Mouse (Mus musculus) spleen, adult 2 months (tissue): ENCODE measurements around the gene Spata2l. TPM values are rescaled to one million over a fixed set of nuclear protein-coding genes. Genes with fewer than 3 reads are reported as not detected.
"Not testable (repeated sequence)": the region's sequence is repeated elsewhere in the genome, so short reads cannot be mapped to it uniquely, and the experiment has no call there.

Experiments
- DNase-seq, 2 experiments: peaks; one replicate each; pipeline versions ENCODE4 v3.0.0 to v3.0.0-alpha.2; 2012 to 2021; ENCODE audit warnings: low spot score in 2 of 2, low read depth in 1 of 2
- H3K27ac ChIP-seq: fragments of 200-500 bp; 2 replicates; pipeline ENCODE4 v1.5.1; 2012; ENCODE audit warnings: low read length, inconsistent platforms; ENCODE audit not compliant: insufficient read depth
- H3K27me3 ChIP-seq: fragments of 200-500 bp; 2 replicates; pipeline ENCODE4 v1.6.1; 2012; ENCODE audit warnings: mild to moderate bottlenecking, moderate library complexity, low read length, inconsistent platforms; ENCODE audit not compliant: control insufficient read depth, insufficient read depth
- H3K36me3 ChIP-seq: fragments of 200-500 bp; 2 replicates; pipeline ENCODE4 v1.6.1; 2012; ENCODE audit warnings: mild to moderate bottlenecking, low read length, inconsistent platforms; ENCODE audit not compliant: control insufficient read depth, insufficient read depth
- H3K4me1 ChIP-seq: fragments of 200-500 bp; 2 replicates; pipeline ENCODE4 v1.6.1; 2011; ENCODE audit warnings: inconsistent platforms; ENCODE audit not compliant: control insufficient read depth, insufficient read depth, insufficient read length
- H3K4me3 ChIP-seq: fragments of 200-500 bp; 2 replicates; pipeline ENCODE4 v1.5.1; 2011; ENCODE audit warnings: mild to moderate bottlenecking, inconsistent platforms; ENCODE audit not compliant: insufficient read depth, insufficient read length; ENCODE audit errors: extremely low read depth
- CTCF ChIP-seq: fragments of 200-500 bp; IDR thresholded peaks from 2 replicates; pipeline ENCODE4 v1.5.1; 2011; ENCODE audit warnings: mild to moderate bottlenecking, inconsistent platforms; ENCODE audit not compliant: insufficient read depth, insufficient read length, insufficient replicate concordance; ENCODE audit errors: extremely low read depth
- POLR2A ChIP-seq: fragments of 200-500 bp; IDR thresholded peaks from 2 replicates; pipeline ENCODE4 v1.6.1; 2011; ENCODE audit warnings: low read depth, low read length, inconsistent platforms
- WGBS: fragments of 180-500 bp; shearing (Covaris S2); methylation state at CpG from one replicate; pipeline ENCODE4 v1.1.7; 2018; 5-methylcytosine and 5-hydroxymethylcytosine counted together
- polyA plus RNA-seq: library from polyadenylated mRNA; depleted of rRNA; stranded (reverse); fragments of >200 nt; gene quantifications from 2 replicates; pipeline ENCODE4 v1.2.3, GENCODE M21; 2012

The Spata2l gene
- polyA plus RNA-seq, 1 experiment, result 12.1 TPM

GRCm38 (mm10) chr8:123275096-123275495 is 39.1 kb upstream of the Spata2l start:
- 95% methylated on average over 12 of the region's 12 CpGs for WGBS
- peaks cover 5% of the 10 kb centered on the region for H3K36me3 ChIP-seq
- DNase-seq, result no peak
- no peak overlapping the region for H3K27ac ChIP-seq
- H3K4me1 ChIP-seq, result no peaks in the 10 kb centered on the region
- H3K27me3 ChIP-seq, result no peaks in the 10 kb centered on the region
- TF ChIP-seq CTCF (no peak), POLR2A (no peak)
- H3K4me3 ChIP-seq, result no peak overlapping the region

GRCm38 (mm10) chr8:123274447-123274846 is 38.4 kb upstream of the Spata2l start:
- no peak for TF ChIP-seq POLR2A
- TF ChIP-seq CTCF, result no peak
- H3K36me3 ChIP-seq, result peaks cover 8% of the 10 kb centered on the region
- no peaks in the 10 kb centered on the region for H3K27me3 ChIP-seq

GRCm38 (mm10) chr8:123271901-123272300 is 35.9 kb upstream of the Spata2l start:
- no peak for DNase-seq
- Histone ChIP-seq H3K27me3 (no peaks in the 10 kb centered on the region), H3K4me1 (no peaks in the 10 kb centered on the region), H3K36me3 (peaks cover 26% of the 10 kb centered on the region), H3K4me3 (no peak overlapping the region), H3K27ac (no peak overlapping the region)
- 92% methylated on average over 4 of the region's 4 CpGs for WGBS
- TF ChIP-seq POLR2A (no peak), CTCF (no peak)

More at GRCm38 (mm10) chr8:123274447-123274846, 38.4 kb upstream of the Spata2l start:
- 89% methylated on average over 5 of the region's 5 CpGs for WGBS
- H3K27ac ChIP-seq, result no peak overlapping the region
- H3K4me1 ChIP-seq, result no peaks in the 10 kb centered on the region
- DNase-seq, result no peak
- H3K4me3 ChIP-seq, result no peak overlapping the region

- H3K4me1 ChIP-seq, result no peaks in the 10 kb centered on the region
- TF ChIP-seq POLR2A (no peak), CTCF (no peak)
- H3K27ac ChIP-seq, result no peak overlapping the region
- H3K27me3 ChIP-seq, result no peaks in the 10 kb centered on the region
- H3K36me3 ChIP-seq, result peaks cover 30% of the 10 kb centered on the region
- WGBS, result 96% methylated on average over 10 of the region's 10 CpGs
- no peak for DNase-seq
- no peak overlapping the region for H3K4me3 ChIP-seq
Observed at GRCm38 (mm10) chr8:123271147-123271546, 35.1 kb upstream of the Spata2l start.

GRCm38 (mm10) chr8:123267926-123268656 is 32.1 kb upstream of the Spata2l start:
- Histone ChIP-seq H3K4me1 (no peaks in the 10 kb centered on the region), H3K36me3 (peaks cover 48% of the 10 kb centered on the region), H3K27me3 (no peaks in the 10 kb centered on the region), H3K4me3 (no peak overlapping the region), H3K27ac (no peak overlapping the region)
- WGBS, result 96% methylated on average over 14 of the region's 14 CpGs
- no peak for DNase-seq
- TF ChIP-seq CTCF, result no peak
- TF ChIP-seq POLR2A, result no peak

GRCm38 (mm10) chr8:123257593-123257992 is 21.6 kb upstream of the Spata2l start:
- H3K27me3 ChIP-seq, DNase-seq, H3K4me3 ChIP-seq, H3K27ac ChIP-seq, H3K4me1 ChIP-seq: not testable (repeated sequence)
- H3K36me3 ChIP-seq, result peaks cover 27% of the 10 kb centered on the region
- WGBS, result 90% methylated on average over 8 of the region's 8 CpGs

- Histone ChIP-seq H3K27ac (no peak overlapping the region), H3K4me1 (peaks cover 10% of the 10 kb centered on the region), H3K27me3 (no peaks in the 10 kb centered on the region), H3K4me3 (no peak overlapping the region), H3K36me3 (peaks cover 27% of the 10 kb centered on the region)
- TF ChIP-seq CTCF (no peak), POLR2A (no peak)
- 92% methylated on average over 3 of the region's 3 CpGs for WGBS
- no peak for DNase-seq
Observed at GRCm38 (mm10) chr8:123257114-123257513, 21.1 kb upstream of the Spata2l start.

GRCm38 (mm10) chr8:123255170-123255569 is 19.1 kb upstream of the Spata2l start:
- peak overlapping the region; percentile 92 for H3K4me3 ChIP-seq
- peaks cover 27% of the 10 kb centered on the region for H3K36me3 ChIP-seq
- TF ChIP-seq POLR2A, result no peak
- TF ChIP-seq CTCF, result no peak
- peaks cover 10% of the 10 kb centered on the region for H3K4me1 ChIP-seq
- WGBS, result 70% methylated on average over 6 of the region's 6 CpGs
- no peaks in the 10 kb centered on the region for H3K27me3 ChIP-seq
- no peak for DNase-seq
- no peak overlapping the region for H3K27ac ChIP-seq
